Mouse (Mus musculus) left cerebral cortex, adult 11 months (tissue): ENCODE results near the gene Slc22a21.

Experiments used
- DNase-seq: peaks from one replicate; pipeline ENCODE4 v3.0.0; 2022; ENCODE audit warnings: low spot score

The Slc22a21 gene

GRCm38 (mm10) chr11:53903781-53904533 is 76.2 kb downstream of the Slc22a21 start:
- no peak for DNase-seq

- no peak for DNase-seq
Observed at GRCm38 (mm10) chr11:53902741-53903140, 77.4 kb downstream of the Slc22a21 start.

- DNase-seq, result no peak
Observed at GRCm38 (mm10) chr11:53900991-53901390, 79.1 kb downstream of the Slc22a21 start.

- no peak for DNase-seq
Observed at GRCm38 (mm10) chr11:53899981-53900380, 80.2 kb downstream of the Slc22a21 start.
